Mouse (Mus musculus): ENCODE measurements at regions not wholly inside any gene's neighbourhood (a gene's known extent, or its start where the extent isn't known, plus 50 kb on each side); places are given as distances from the start of the nearest gene placed in this dataset.
A peak's percentile ranks its signal among the peaks of the same experiment; 100 is the strongest.

- Histone ChIP-seq H3K36me3 (no peaks in the 10 kb centered on the region), H3K4me1 (replicated peaks) (no peaks in the 10 kb centered on the region), H3K9ac (no peak overlapping the region), H3K27me3 (no peaks in the 10 kb centered on the region), H3K27ac (no peak overlapping the region), H3K4me3 (replicated peaks) (no peak overlapping the region), H3K9me3 (replicated peaks) (no peaks in the 10 kb centered on the region), H3K4me2 (no peak overlapping the region)
- ATAC-seq (ENCODE audit: low read depth): no peak
- 43% methylated on average over 6 of the region's 6 CpGs for WGBS (ENCODE audit: insufficient replicate concordance)
- DNase-seq: no peak
Measured at GRCm38 (mm10) chr4:33600805-33601204, 290.7 kb downstream of the Rngtt start.

- H3K36me3 ChIP-seq: no peaks in the 10 kb centered on the region
- no peak overlapping the region for H3K4me2 ChIP-seq
Measured at GRCm38 (mm10) chr4:33604636-33605035, 294.5 kb downstream of the Rngtt start.

GRCm38 (mm10) chr4:33639821-33640575 lies 284.4 kb upstream of the Cnr1 start:
- DNase-seq (no peak), ATAC-seq (ENCODE audit: low read depth) (no peak)
- H3K4me2 ChIP-seq: no peak overlapping the region
- H3K36me3 ChIP-seq: no peaks in the 10 kb centered on the region
- no peak overlapping the region for H3K4me3 ChIP-seq (replicated peaks)
- H3K4me1 ChIP-seq (replicated peaks): no peaks in the 10 kb centered on the region
- H3K9me3 ChIP-seq (replicated peaks): no peaks in the 10 kb centered on the region
- no peaks in the 10 kb centered on the region for H3K27me3 ChIP-seq
- WGBS (ENCODE audit: insufficient replicate concordance): 69% methylated on average over 5 of the region's 5 CpGs
- no peak overlapping the region for H3K27ac ChIP-seq
- H3K9ac ChIP-seq: no peak overlapping the region

More at GRCm38 (mm10) chr4:33604636-33605035, 294.5 kb downstream of the Rngtt start:
- Histone ChIP-seq H3K27me3 (no peaks in the 10 kb centered on the region), H3K4me3 (replicated peaks) (no peak overlapping the region), H3K9me3 (replicated peaks) (no peaks in the 10 kb centered on the region), H3K27ac (no peak overlapping the region), H3K4me1 (replicated peaks) (no peaks in the 10 kb centered on the region), H3K9ac (no peak overlapping the region)
- DNase-seq (no peak), ATAC-seq (ENCODE audit: low read depth) (no peak)
- WGBS (ENCODE audit: insufficient replicate concordance): 65% methylated on average over 5 of the region's 5 CpGs

- Histone ChIP-seq H3K27me3 (no peaks in the 10 kb centered on the region), H3K27ac (no peak overlapping the region), H3K36me3 (no peaks in the 10 kb centered on the region), H3K4me1 (replicated peaks) (no peaks in the 10 kb centered on the region), H3K4me2 (no peak overlapping the region), H3K9me3 (replicated peaks) (no peaks in the 10 kb centered on the region), H3K9ac (no peak overlapping the region), H3K4me3 (replicated peaks) (no peak overlapping the region)
- 75% methylated on average over 11 of the region's 11 CpGs for WGBS (ENCODE audit: insufficient replicate concordance)
- DNase-seq: no peak
- ATAC-seq (ENCODE audit: low read depth): no peak
Measured at GRCm38 (mm10) chr4:33640576-33641255, 283.7 kb upstream of the Cnr1 start.

- 63% methylated on average over 6 of the region's 6 CpGs for WGBS (ENCODE audit: insufficient replicate concordance)
- no peak overlapping the region for H3K27ac ChIP-seq
- H3K36me3 ChIP-seq: no peaks in the 10 kb centered on the region
- H3K4me2 ChIP-seq: no peak overlapping the region
- no peak for DNase-seq
- H3K4me3 ChIP-seq (replicated peaks): no peak overlapping the region
- no peaks in the 10 kb centered on the region for H3K4me1 ChIP-seq (replicated peaks)
- no peak for ATAC-seq (ENCODE audit: low read depth)
- H3K9me3 ChIP-seq (replicated peaks): no peaks in the 10 kb centered on the region
- H3K9ac ChIP-seq: no peak overlapping the region
- no peaks in the 10 kb centered on the region for H3K27me3 ChIP-seq
Measured at GRCm38 (mm10) chr4:33641883-33642282, 282.5 kb upstream of the Cnr1 start.

GRCm38 (mm10) chr4:33642526-33642925 lies 281.9 kb upstream of the Cnr1 start:
- no peaks in the 10 kb centered on the region for H3K27me3 ChIP-seq
- H3K36me3 ChIP-seq: no peaks in the 10 kb centered on the region
- 72% methylated on average over 13 of the region's 13 CpGs for WGBS (ENCODE audit: insufficient replicate concordance)
- H3K9ac ChIP-seq: no peak overlapping the region
- no peak overlapping the region for H3K4me3 ChIP-seq (replicated peaks)
- H3K27ac ChIP-seq: no peak overlapping the region
- DNase-seq: no peak
- no peak overlapping the region for H3K4me2 ChIP-seq
- no peaks in the 10 kb centered on the region for H3K4me1 ChIP-seq (replicated peaks)
- ATAC-seq (ENCODE audit: low read depth): no peak
- no peaks in the 10 kb centered on the region for H3K9me3 ChIP-seq (replicated peaks)

DNA sequence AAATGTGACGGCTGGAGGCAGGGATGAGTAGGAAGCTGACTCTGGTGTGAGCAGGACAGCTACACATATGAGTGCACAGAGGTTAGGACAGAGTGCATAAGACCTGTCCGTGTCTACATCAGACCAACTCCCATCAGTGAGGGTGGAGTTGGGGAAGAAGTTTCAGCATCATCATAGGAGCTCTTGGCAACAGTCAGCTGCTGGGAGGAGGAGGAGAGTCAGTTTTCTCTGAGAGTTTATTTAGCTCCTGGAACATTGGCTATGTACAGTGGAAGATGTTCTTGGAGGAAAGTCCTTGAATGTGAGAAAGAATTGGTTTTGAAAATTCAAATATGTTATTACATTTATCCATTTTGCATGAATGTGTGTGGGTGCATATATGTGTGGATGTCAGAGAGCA lies 279.2 kb upstream of the Cnr1 start:
- ATAC-seq (ENCODE audit: low read depth) (no peak), DNase-seq (no peak)
- Histone ChIP-seq H3K4me1 (replicated peaks) (no peaks in the 10 kb centered on the region), H3K4me3 (replicated peaks) (no peak overlapping the region), H3K9ac (no peak overlapping the region), H3K27me3 (no peaks in the 10 kb centered on the region), H3K9me3 (replicated peaks) (no peaks in the 10 kb centered on the region), H3K4me2 (no peak overlapping the region), H3K27ac (no peak overlapping the region), H3K36me3 (no peaks in the 10 kb centered on the region)
- WGBS (ENCODE audit: insufficient replicate concordance): 55% methylated on average over 2 of the region's 2 CpGs

- Histone ChIP-seq H3K4me2 (no peak overlapping the region), H3K36me3 (no peaks in the 10 kb centered on the region), H3K4me3 (replicated peaks) (no peak overlapping the region), H3K9ac (no peak overlapping the region), H3K4me1 (replicated peaks) (no peaks in the 10 kb centered on the region), H3K27ac (no peak overlapping the region), H3K27me3 (no peaks in the 10 kb centered on the region), H3K9me3 (replicated peaks) (no peaks in the 10 kb centered on the region)
- 60% methylated on average over 5 of the region's 5 CpGs for WGBS (ENCODE audit: insufficient replicate concordance)
- no peak for DNase-seq
- no peak for ATAC-seq (ENCODE audit: low read depth)
Measured at GRCm38 (mm10) chr4:33651292-33651691, 273.1 kb upstream of the Cnr1 start.

DNA sequence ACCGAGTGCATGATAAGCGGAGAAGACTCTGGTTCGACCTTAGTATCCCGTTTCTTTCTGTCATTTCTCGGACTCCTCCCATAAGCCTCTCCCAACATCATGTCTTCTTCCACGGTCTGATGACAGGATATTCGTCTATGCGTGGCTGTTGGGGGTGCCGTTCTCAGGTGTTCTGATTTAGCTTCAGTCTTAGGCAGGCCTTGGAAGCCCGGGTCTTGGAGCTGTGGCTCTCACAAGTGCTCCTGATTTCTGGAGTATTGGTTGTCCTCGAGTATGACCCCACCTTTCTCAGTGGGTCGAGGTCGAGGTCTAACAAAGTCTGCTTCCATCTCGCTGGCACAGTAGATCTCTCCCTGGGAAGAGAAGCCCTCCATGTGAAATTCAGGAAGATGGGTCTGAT lies 264.6 kb upstream of the Cnr1 start:
- Histone ChIP-seq H3K4me1 (replicated peaks) (peaks cover 31% of the 10 kb centered on the region), H3K4me3 (replicated peaks) (no peak overlapping the region), H3K9ac (no peak overlapping the region), H3K4me2 (no peak overlapping the region), H3K9me3 (replicated peaks) (no peaks in the 10 kb centered on the region), H3K27me3 (no peaks in the 10 kb centered on the region), H3K27ac (no peak overlapping the region), H3K36me3 (no peaks in the 10 kb centered on the region)
- 71% methylated on average over 14 of the region's 14 CpGs for WGBS (ENCODE audit: insufficient replicate concordance)
- no peak for ATAC-seq (ENCODE audit: low read depth)
- DNase-seq: no peak

DNA sequence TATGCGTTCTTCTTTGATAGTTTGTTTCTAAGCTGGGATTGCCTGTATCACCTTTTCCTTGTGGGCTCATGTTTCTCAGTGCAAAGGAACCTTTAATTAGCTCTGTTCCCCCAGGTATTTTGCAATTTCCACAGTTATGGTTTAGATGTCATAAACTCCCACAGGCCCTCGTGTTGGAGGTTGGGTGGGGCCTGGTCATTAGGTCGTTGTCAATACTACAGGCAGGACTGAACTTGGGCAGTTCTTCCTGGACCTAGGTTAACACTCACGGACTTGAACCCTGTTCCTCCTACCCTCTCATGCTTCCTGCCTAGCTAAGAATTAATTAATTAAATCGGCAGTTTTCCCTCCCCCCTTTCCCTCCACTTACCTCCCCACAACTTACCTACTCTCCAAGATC lies 263.8 kb upstream of the Cnr1 start:
- Histone ChIP-seq H3K36me3 (no peaks in the 10 kb centered on the region), H3K4me3 (replicated peaks) (no peak overlapping the region), H3K27me3 (no peaks in the 10 kb centered on the region), H3K27ac (no peak overlapping the region), H3K4me2 (no peak overlapping the region), H3K9me3 (replicated peaks) (no peaks in the 10 kb centered on the region), H3K4me1 (replicated peaks) (peaks cover 31% of the 10 kb centered on the region), H3K9ac (no peak overlapping the region)
- 67% methylated on average over 5 of the region's 5 CpGs for WGBS (ENCODE audit: insufficient replicate concordance)
- ATAC-seq (ENCODE audit: low read depth) (no peak), DNase-seq (no peak)

DNA sequence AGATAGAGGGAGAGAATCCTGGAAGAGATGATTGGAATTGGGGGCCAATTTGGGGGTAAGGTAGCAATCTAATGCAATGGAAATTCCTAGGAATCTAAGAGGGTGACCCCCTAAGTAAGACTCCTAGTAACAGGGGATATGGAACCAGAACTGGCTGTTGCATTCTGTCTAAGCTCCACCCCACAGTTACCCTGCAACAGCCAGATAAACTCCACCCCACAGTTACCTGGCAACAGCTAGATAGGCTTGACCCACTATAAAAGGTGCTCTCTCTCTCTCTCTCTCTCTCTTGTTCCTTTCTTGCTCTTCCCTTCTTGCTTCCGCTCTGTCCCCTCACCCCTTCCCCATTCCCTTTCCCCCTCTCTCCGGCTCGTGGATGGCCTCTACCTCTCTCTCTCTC lies 262.5 kb upstream of the Cnr1 start:
- Histone ChIP-seq H3K4me3 (replicated peaks) (no peak overlapping the region), H3K4me1 (replicated peaks) (peaks cover 31% of the 10 kb centered on the region), H3K4me2 (peak overlapping the region; percentile 46), H3K9ac (no peak overlapping the region), H3K36me3 (no peaks in the 10 kb centered on the region), H3K27me3 (no peaks in the 10 kb centered on the region), H3K27ac (no peak overlapping the region), H3K9me3 (replicated peaks) (no peaks in the 10 kb centered on the region)
- peak; percentile 94 for ATAC-seq (ENCODE audit: low read depth)
- DNase-seq: peak; percentile 57
- WGBS (ENCODE audit: insufficient replicate concordance): 65% methylated on average over 3 of the region's 3 CpGs

- Histone ChIP-seq H3K9ac (no peak overlapping the region), H3K36me3 (no peaks in the 10 kb centered on the region), H3K27ac (no peak overlapping the region; the same call in 1 of the 2 replicates), H3K27me3 (no peaks in the 10 kb centered on the region), H3K9me3 (replicated peaks) (no peaks in the 10 kb centered on the region), H3K4me1 (replicated peaks) (peaks cover 31% of the 10 kb centered on the region), H3K4me3 (replicated peaks) (no peak overlapping the region), H3K4me2 (peak overlapping the region; percentile 46)
- 60% methylated on average over 11 of the region's 11 CpGs for WGBS (ENCODE audit: insufficient replicate concordance)
- ATAC-seq (ENCODE audit: low read depth): no peak
- DNase-seq: no peak
Measured at GRCm38 (mm10) chr4:33662965-33663364, 261.4 kb upstream of the Cnr1 start.

All from liver, embryonic 13.5 days (tissue).